Mouse (Mus musculus): ENCODE measurements around the gene Glb1. TPM values are rescaled to one million over a fixed set of nuclear protein-coding genes. Genes with fewer than 3 reads are reported as not detected.

Gene Glb1
- polyA plus RNA-seq, 1 experiment from 2014 or later = 23.4 TPM

GRCm38 (mm10) chr9:114443351-114443750 lies 42.5 kb downstream of the Glb1 start:
- Histone ChIP-seq H3K36me3 (ENCODE audit: control insufficient read depth, insufficient read depth) (no peaks in the 10 kb centered on the region; the same call in 1 of the 2 replicates), H3K27me3 (replicated peaks; ENCODE audit: control insufficient read depth, insufficient read depth, low read length) (no peaks in the 10 kb centered on the region), H3K4me1 (replicated peaks; ENCODE audit: control insufficient read depth, insufficient read depth, low read length) (no peaks in the 10 kb centered on the region), H3K9me3 (ENCODE audit: control insufficient read depth, low read length) (no peaks in the 10 kb centered on the region), H3K4me2 (ENCODE audit: low read length) (no peak overlapping the region), H3K9ac (replicated peaks; ENCODE audit: low read depth, low read length) (no peak overlapping the region), H3K27ac (ENCODE audit: low read length) (no peak overlapping the region), H3K4me3 (replicated peaks; ENCODE audit: low read length) (no peak overlapping the region)
- no peak for ATAC-seq
- 94% methylated on average over 8 of the region's 8 CpGs for WGBS

GRCm38 (mm10) chr9:114446887-114447286 lies 46.0 kb downstream of the Glb1 start:
- 93% methylated on average over 8 of the region's 8 CpGs for WGBS
- Histone ChIP-seq H3K4me1 (replicated peaks; ENCODE audit: control insufficient read depth, insufficient read depth, low read length) (no peaks in the 10 kb centered on the region), H3K27me3 (replicated peaks; ENCODE audit: control insufficient read depth, insufficient read depth, low read length) (no peaks in the 10 kb centered on the region), H3K9me3 (ENCODE audit: control insufficient read depth, low read length) (no peaks in the 10 kb centered on the region), H3K4me3 (replicated peaks; ENCODE audit: low read length) (no peak overlapping the region), H3K4me2 (ENCODE audit: low read length) (no peak overlapping the region), H3K36me3 (ENCODE audit: control insufficient read depth, insufficient read depth) (no peaks in the 10 kb centered on the region; the same call in 1 of the 2 replicates), H3K27ac (ENCODE audit: low read length) (no peak overlapping the region), H3K9ac (replicated peaks; ENCODE audit: low read depth, low read length) (no peak overlapping the region)
- ATAC-seq = no peak

- Histone ChIP-seq H3K4me3 (replicated peaks; ENCODE audit: low read length) (no peak overlapping the region), H3K27me3 (replicated peaks; ENCODE audit: control insufficient read depth, insufficient read depth, low read length) (no peaks in the 10 kb centered on the region), H3K36me3 (ENCODE audit: control insufficient read depth, insufficient read depth) (no peaks in the 10 kb centered on the region; the same call in 1 of the 2 replicates), H3K9me3 (ENCODE audit: control insufficient read depth, low read length) (no peaks in the 10 kb centered on the region), H3K4me1 (replicated peaks; ENCODE audit: control insufficient read depth, insufficient read depth, low read length) (no peaks in the 10 kb centered on the region), H3K4me2 (ENCODE audit: low read length) (no peak overlapping the region), H3K27ac (ENCODE audit: low read length) (no peak overlapping the region), H3K9ac (replicated peaks; ENCODE audit: low read depth, low read length) (no peak overlapping the region)
- WGBS = 86% methylated on average over 5 of the region's 5 CpGs
- ATAC-seq = no peak
Observed at GRCm38 (mm10) chr9:114448700-114449099, 47.8 kb downstream of the Glb1 start.

- no peak overlapping the region for H3K9ac ChIP-seq (replicated peaks; ENCODE audit: low read depth, low read length)
- ATAC-seq = no peak
- H3K4me3 ChIP-seq (replicated peaks; ENCODE audit: low read length) = no peak overlapping the region
- H3K9me3 ChIP-seq (ENCODE audit: control insufficient read depth, low read length) = no peaks in the 10 kb centered on the region
- no peaks in the 10 kb centered on the region for H3K27me3 ChIP-seq (replicated peaks; ENCODE audit: control insufficient read depth, insufficient read depth, low read length)
- WGBS = 88% methylated on average over 13 of the region's 13 CpGs
- H3K27ac ChIP-seq (ENCODE audit: low read length) = no peak overlapping the region
- no peaks in the 10 kb centered on the region for H3K4me1 ChIP-seq (replicated peaks; ENCODE audit: control insufficient read depth, insufficient read depth, low read length)
- H3K4me2 ChIP-seq (ENCODE audit: low read length) = no peak overlapping the region
- H3K36me3 ChIP-seq (ENCODE audit: control insufficient read depth, insufficient read depth) = no peaks in the 10 kb centered on the region; the same call in 1 of the 2 replicates
Observed at GRCm38 (mm10) chr9:114449120-114449754, 48.4 kb downstream of the Glb1 start.

- Histone ChIP-seq H3K4me2 (ENCODE audit: low read length) (no peak overlapping the region), H3K4me3 (replicated peaks; ENCODE audit: low read length) (no peak overlapping the region), H3K9ac (replicated peaks; ENCODE audit: low read depth, low read length) (no peak overlapping the region), H3K9me3 (ENCODE audit: control insufficient read depth, low read length) (no peaks in the 10 kb centered on the region), H3K27me3 (replicated peaks; ENCODE audit: control insufficient read depth, insufficient read depth, low read length) (no peaks in the 10 kb centered on the region), H3K4me1 (replicated peaks; ENCODE audit: control insufficient read depth, insufficient read depth, low read length) (no peaks in the 10 kb centered on the region), H3K27ac (ENCODE audit: low read length) (no peak overlapping the region), H3K36me3 (ENCODE audit: control insufficient read depth, insufficient read depth) (no peaks in the 10 kb centered on the region; the same call in 1 of the 2 replicates)
- 72% methylated on average over 7 of the region's 7 CpGs for WGBS
- no peak for ATAC-seq
Observed at GRCm38 (mm10) chr9:114451615-114452014, 50.7 kb downstream of the Glb1 start.

GRCm38 (mm10) chr9:114452418-114452817 lies 51.5 kb downstream of the Glb1 start:
- Histone ChIP-seq H3K27ac (ENCODE audit: low read length) (no peak overlapping the region), H3K9ac (replicated peaks; ENCODE audit: low read depth, low read length) (no peak overlapping the region), H3K4me2 (ENCODE audit: low read length) (no peak overlapping the region), H3K27me3 (replicated peaks; ENCODE audit: control insufficient read depth, insufficient read depth, low read length) (no peaks in the 10 kb centered on the region), H3K4me3 (replicated peaks; ENCODE audit: low read length) (no peak overlapping the region), H3K36me3 (ENCODE audit: control insufficient read depth, insufficient read depth) (no peaks in the 10 kb centered on the region; the same call in 1 of the 2 replicates), H3K4me1 (replicated peaks; ENCODE audit: control insufficient read depth, insufficient read depth, low read length) (no peaks in the 10 kb centered on the region), H3K9me3 (ENCODE audit: control insufficient read depth, low read length) (no peaks in the 10 kb centered on the region)
- 92% methylated on average over 6 of the region's 6 CpGs for WGBS
- no peak for ATAC-seq

GRCm38 (mm10) chr9:114455420-114455819 lies 54.5 kb downstream of the Glb1 start:
- no peak overlapping the region for H3K9ac ChIP-seq (replicated peaks; ENCODE audit: low read depth, low read length)
- 82% methylated on average over 2 of the region's 2 CpGs for WGBS
- H3K4me3 ChIP-seq (replicated peaks; ENCODE audit: low read length) = no peak overlapping the region
- no peaks in the 10 kb centered on the region for H3K4me1 ChIP-seq (replicated peaks; ENCODE audit: control insufficient read depth, insufficient read depth, low read length)
- peaks cover 2% of the 10 kb centered on the region; the same call in 1 of the 2 replicates for H3K36me3 ChIP-seq (ENCODE audit: control insufficient read depth, insufficient read depth)
- no peak overlapping the region for H3K27ac ChIP-seq (ENCODE audit: low read length)
- no peaks in the 10 kb centered on the region for H3K27me3 ChIP-seq (replicated peaks; ENCODE audit: control insufficient read depth, insufficient read depth, low read length)
- H3K9me3 ChIP-seq (ENCODE audit: control insufficient read depth, low read length) = no peaks in the 10 kb centered on the region
- ATAC-seq = no peak
- no peak overlapping the region for H3K4me2 ChIP-seq (ENCODE audit: low read length)

GRCm38 (mm10) chr9:114458436-114458835 lies 57.6 kb downstream of the Glb1 start:
- H3K9me3 ChIP-seq (ENCODE audit: control insufficient read depth, low read length) = no peaks in the 10 kb centered on the region
- 82% methylated on average over 3 of the region's 3 CpGs for WGBS
- no peak overlapping the region for H3K9ac ChIP-seq (replicated peaks; ENCODE audit: low read depth, low read length)
- H3K4me1 ChIP-seq (replicated peaks; ENCODE audit: control insufficient read depth, insufficient read depth, low read length) = no peaks in the 10 kb centered on the region
- no peak for ATAC-seq
- H3K27ac ChIP-seq (ENCODE audit: low read length) = no peak overlapping the region
- no peak overlapping the region for H3K4me3 ChIP-seq (replicated peaks; ENCODE audit: low read length)
- H3K36me3 ChIP-seq (ENCODE audit: control insufficient read depth, insufficient read depth) = 0 out of 2 replicates have a peak, but pooled peaks cover 2% of the 10 kb centered on the region
- no peak overlapping the region for H3K4me2 ChIP-seq (ENCODE audit: low read length)
- H3K27me3 ChIP-seq (replicated peaks; ENCODE audit: control insufficient read depth, insufficient read depth, low read length) = no peaks in the 10 kb centered on the region

- Histone ChIP-seq H3K4me3 (replicated peaks; ENCODE audit: low read length) (no peak overlapping the region), H3K9me3 (ENCODE audit: control insufficient read depth, low read length) (no peaks in the 10 kb centered on the region), H3K9ac (replicated peaks; ENCODE audit: low read depth, low read length) (no peak overlapping the region), H3K27me3 (replicated peaks; ENCODE audit: control insufficient read depth, insufficient read depth, low read length) (no peaks in the 10 kb centered on the region), H3K4me1 (replicated peaks; ENCODE audit: control insufficient read depth, insufficient read depth, low read length) (no peaks in the 10 kb centered on the region), H3K27ac (ENCODE audit: low read length) (no peak overlapping the region), H3K4me2 (ENCODE audit: low read length) (no peak overlapping the region), H3K36me3 (ENCODE audit: control insufficient read depth, insufficient read depth) (0 out of 2 replicates have a peak, but pooled peaks cover 2% of the 10 kb centered on the region)
- ATAC-seq = no peak
- WGBS = 96% methylated on average over 7 of the region's 7 CpGs
Observed at GRCm38 (mm10) chr9:114462569-114462968, 61.7 kb downstream of the Glb1 start.
